Mouse (Mus musculus) kidney, postnatal 25 days (tissue): ENCODE data around the gene Avil.

Experiments
- DNase-seq, 2 experiments: peaks; one replicate each; pipeline ENCODE4 v3.0.0; 2021; ENCODE audit warnings: mixed read lengths in 2 of 2

Avil gene

GRCm38 (mm10) chr10:127030336-127031296 lies 30.1 kb downstream of the Avil start, which contains the start of gene Tsfm:
Gene Tsfm (minus strand): TSS chr10:127030840.
- peak; percentile 95 for DNase-seq

- DNase-seq, result peak; percentile 68 to 89
Observed at GRCm38 (mm10) chr10:127033301-127033741, 32.8 kb downstream of the Avil start.

GRCm38 (mm10) chr10:127036273-127036672 lies 35.8 kb downstream of the Avil start:
- DNase-seq, result peak; percentile 78 to 92

- peak; percentile 47 to 82 for DNase-seq
Observed at GRCm38 (mm10) chr10:127037641-127038040, 37.1 kb downstream of the Avil start.

GRCm38 (mm10) chr10:127040569-127041214 lies 40.2 kb downstream of the Avil start:
- peak; percentile 43 to 66 for DNase-seq

GRCm38 (mm10) chr10:127041274-127041766 lies 40.8 kb downstream of the Avil start, which contains the start of the genes Mettl1 and Eef1akmt3:
Gene Mettl1 (plus strand): TSS chr10:127041414.
Gene Eef1akmt3 (minus strand): TSS chr10:127041513.
- peak; percentile 61 to 74 for DNase-seq

GRCm38 (mm10) chr10:127041774-127042338 lies 41.3 kb downstream of the Avil start:
- peak; percentile 90 to 93 for DNase-seq

- DNase-seq, result no peak
Observed at GRCm38 (mm10) chr10:127042468-127043115, 42.1 kb downstream of the Avil start.

- DNase-seq, result peak; percentile 81 to 96
Observed at GRCm38 (mm10) chr10:127043187-127043586, 42.7 kb downstream of the Avil start.

GRCm38 (mm10) chr10:127047954-127048353 lies 47.4 kb downstream of the Avil start, which contains the start of gene Cyp27b1:
Gene Cyp27b1 (plus strand): TSS chr10:127048250.
- DNase-seq, result peak; percentile 20 to 56

- DNase-seq, result peak; percentile 33 to 49
Observed at GRCm38 (mm10) chr10:127048608-127049394, 48.3 kb downstream of the Avil start.

- peak; percentile 43 to 57 for DNase-seq
Observed at GRCm38 (mm10) chr10:127049395-127050118, 49.0 kb downstream of the Avil start.

- no peak for DNase-seq
Observed at GRCm38 (mm10) chr10:127050119-127050474, 49.6 kb downstream of the Avil start.

- no peak for DNase-seq
Observed at GRCm38 (mm10) chr10:127054646-127055045, 54.1 kb downstream of the Avil start.

GRCm38 (mm10) chr10:127055406-127055805 lies 54.9 kb downstream of the Avil start:
- no peak for DNase-seq

GRCm38 (mm10) chr10:127056490-127056889 lies 56.0 kb downstream of the Avil start:
- no peak for DNase-seq

GRCm38 (mm10) chr10:127058161-127058560 lies 57.7 kb downstream of the Avil start:
- peak; percentile 81 to 83 for DNase-seq

- DNase-seq, result no peak
Observed at GRCm38 (mm10) chr10:127058708-127059107, 58.2 kb downstream of the Avil start.

GRCm38 (mm10) chr10:127059174-127059967 lies 58.9 kb downstream of the Avil start:
- DNase-seq, result peak in 1 of 2 experiments; percentile 57
